Mouse (Mus musculus) thymus, postnatal 25 days (tissue): ENCODE results near the gene Lamp2.
"Not testable (repeated sequence)": the region's sequence is repeated elsewhere in the genome, so short reads cannot be mapped to it uniquely, and the experiment has no call there.

Experiments used
- DNase-seq: peaks from one replicate; pipeline ENCODE4 v3.0.0; 2022

Gene Lamp2

DNA sequence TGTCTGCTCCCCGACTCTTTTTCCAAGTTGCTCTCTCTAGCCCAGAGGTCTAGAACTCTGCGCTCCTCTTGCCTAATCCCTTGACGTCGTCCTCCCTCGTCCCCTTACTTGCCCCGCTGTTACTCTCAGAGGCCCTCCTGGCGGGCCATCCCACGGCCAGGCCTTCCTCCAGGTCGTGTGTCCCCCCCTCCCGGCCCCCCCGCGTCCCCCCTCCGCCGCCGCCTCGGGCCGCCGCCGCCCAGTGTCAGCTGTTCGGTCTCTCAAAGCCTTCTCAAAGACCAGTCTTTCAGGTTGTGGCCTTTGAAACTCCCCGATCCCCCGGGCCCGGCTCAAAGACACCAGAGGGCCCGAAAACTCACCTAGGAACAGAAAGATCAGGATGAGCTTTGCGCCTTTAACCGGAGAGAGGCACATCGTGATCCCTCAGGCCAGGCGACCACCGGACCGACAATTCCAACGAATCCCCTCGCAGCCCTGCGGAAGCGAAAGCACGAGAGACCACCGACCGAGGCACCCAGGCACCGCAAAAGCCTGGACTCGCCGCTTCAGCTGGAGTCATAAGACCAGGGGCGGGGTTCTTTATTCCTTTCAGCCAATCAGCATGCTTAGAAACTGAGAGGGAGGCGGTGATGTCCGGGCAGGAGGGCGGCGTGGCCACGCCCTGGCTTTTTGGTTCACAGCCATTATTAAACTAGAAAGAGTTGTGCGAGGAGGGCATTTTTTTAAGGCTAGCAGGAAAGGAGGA is at the start of gene Lamp2:
Gene Lamp2, minus strand, starts transcription at position 565 of the 745 bp plus-strand sequence.
- peak; percentile 72 for DNase-seq

DNA sequence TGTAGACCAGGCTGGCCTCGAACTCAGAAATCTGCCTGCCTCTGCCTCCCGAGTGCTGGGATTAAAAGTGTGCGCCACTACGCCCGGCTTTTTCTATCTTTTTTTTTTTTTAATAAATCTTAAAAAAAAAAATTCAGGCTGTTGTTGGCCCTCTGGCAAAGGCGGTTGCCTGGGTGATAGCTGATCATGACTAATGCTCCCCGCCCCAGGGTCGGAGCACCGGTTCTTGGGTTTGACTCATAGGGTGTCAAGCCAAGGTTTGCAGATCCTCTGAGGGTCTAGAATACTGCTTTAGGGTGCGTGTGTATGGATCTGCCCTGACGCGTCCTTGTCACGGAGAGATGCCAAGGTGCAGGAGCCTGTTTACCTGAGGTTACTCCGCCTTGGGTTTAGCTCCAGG is 48.6 kb upstream of the Lamp2 start:
- no peak for DNase-seq

DNA sequence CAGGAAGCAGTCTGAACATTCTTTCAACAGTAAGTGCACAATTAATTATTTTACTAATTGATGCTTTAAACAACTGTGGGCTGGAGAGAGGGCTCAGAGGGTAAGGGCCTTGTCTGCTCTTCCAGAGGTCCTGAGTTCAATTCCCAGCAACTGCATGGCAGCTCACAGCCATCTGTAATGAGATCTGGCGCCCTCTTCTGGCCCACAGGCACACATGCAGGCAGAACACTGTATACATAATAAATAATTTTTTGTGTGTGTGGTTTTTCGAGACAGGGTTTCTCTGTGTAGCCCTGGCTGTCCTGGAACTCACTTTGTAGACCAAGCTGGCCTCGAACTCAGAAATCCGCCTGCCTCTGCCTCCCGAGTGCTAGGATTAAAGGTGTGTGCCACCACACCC is 45.9 kb upstream of the Lamp2 start:
- DNase-seq, result not testable (repeated sequence)

DNA sequence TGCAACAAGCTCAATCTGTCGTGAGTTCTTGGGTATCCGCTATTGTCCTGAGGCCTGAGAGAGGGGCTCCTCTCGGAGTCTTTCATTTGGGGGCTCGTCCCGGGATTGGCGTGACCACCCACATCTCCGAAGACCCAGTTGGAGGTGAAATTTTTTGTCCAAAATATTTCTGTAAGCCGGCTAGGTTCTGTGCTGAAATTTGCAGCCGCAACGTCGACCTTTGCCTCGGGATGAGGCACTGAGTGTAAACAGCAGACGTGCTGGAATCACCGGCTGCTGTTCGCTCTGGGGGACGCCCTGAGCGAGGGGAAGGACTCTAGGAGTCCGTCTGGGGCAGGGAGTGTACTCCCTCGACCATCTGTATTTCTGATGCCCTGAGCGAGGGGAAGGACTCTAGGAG is 29.2 kb upstream of the Lamp2 start:
- not testable (repeated sequence) for DNase-seq

DNA sequence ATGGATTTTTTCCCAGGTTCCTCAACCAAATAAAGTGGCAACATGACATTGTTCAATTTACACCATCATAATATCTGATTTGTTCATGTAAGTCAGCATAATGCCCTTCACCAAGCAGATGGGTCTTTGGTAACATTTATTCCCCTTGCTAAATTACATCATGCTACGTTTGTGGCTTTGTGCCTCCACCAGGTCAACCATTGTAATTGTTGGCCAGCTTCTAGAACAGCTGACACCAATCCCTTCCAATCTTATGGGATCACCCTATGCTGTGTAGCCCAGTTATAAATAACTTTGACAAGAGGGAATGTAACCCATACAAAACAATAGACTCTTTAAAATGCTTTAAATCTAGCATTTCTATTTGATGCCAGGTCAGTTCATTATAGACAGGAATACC is 22.3 kb upstream of the Lamp2 start:
- no peak for DNase-seq

DNA sequence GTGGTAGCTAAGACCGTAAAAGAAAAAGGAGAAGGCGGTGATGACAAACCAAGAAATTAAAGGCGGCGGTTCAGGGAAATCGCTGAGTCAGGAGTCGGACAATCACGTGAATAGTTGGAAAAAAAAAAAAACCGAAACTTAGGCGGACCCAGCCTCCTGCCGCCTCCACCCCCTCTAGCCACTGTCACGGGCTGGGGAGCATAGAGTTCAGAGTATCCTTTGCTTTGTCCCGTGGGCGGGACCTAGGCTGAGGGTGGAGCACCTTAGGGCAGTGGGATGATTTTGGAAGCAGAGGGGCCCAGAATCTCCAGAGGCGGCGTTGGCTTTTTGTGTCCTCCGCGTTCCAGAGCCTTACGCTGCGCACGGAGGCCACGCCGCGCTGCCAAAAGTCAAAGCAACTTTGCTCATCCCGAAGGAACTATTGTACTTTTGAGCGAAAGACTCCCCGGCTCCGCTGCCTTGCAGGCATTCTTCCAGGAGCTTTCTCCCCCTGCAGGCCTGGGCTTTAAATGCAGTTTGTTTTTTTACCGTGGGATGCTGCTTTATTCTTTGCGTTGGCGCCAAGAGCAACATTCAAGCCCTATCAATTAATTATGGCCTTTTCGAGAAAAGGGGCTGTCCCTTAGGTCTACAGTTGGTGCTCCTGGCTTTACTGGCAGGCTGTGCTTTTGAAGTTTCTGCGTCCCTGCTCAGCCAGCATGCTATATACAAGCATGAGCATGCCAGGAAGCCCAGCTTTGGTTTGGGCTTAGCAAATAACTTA is 17.5 kb upstream of the Lamp2 start:
- DNase-seq, result peak; percentile 50

DNA sequence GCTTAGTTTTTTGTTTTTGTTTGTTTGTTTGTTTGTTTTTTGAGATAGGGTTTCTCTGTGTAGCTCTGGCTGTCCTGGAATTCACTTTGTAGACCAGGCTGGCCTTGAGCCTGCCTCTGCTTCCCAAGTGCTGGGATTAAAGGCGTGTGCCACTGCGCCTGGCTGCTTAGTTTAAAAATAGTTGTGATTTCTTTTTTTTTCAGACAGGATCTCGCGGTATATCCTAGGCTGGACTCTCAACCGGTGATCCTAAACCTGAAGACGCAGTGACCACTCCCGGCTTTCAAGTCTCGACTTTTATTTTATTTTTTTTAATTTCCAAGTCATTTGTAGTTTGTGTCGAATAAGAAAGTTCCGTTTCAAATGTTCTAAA is 16.9 kb upstream of the Lamp2 start:
- DNase-seq, result no peak

DNA sequence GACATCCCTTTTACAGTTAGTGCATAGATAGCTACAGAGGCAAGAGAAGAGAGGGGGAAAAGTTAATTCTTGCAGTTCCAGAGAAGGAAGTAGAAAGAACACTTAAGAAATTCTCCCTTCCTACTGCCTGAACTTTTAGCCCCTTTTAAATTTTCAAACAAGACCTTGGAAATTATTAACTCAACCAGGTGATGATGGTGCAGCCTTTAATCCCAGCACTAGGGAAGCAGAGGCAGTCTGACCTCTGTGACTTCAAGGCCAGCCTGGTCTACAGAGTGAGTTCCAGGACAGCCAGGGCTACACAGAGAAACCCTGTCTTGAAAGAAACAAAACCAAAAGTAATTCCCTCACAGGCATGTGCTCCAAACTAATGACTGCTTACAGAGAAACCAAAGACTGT is 10.0 kb upstream of the Lamp2 start:
- no peak for DNase-seq

DNA sequence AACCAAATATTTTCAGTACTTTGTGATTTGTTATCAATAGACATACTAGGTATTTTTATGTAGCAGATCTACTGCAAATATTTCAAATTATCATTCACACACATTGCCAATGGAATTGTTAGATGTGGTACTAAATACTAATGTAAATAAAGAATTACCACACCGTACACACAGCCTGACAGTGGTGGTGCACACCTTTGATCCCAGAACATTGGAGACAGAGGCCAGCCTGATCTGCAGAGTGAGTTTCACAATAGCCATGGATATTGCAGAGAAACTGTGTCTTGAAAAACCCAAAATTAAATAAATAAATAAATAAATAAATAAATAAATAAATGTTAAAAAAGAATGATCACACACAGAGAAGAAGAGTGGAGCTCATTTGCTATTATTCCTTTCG is 6.9 kb upstream of the Lamp2 start:
- no peak for DNase-seq

DNA sequence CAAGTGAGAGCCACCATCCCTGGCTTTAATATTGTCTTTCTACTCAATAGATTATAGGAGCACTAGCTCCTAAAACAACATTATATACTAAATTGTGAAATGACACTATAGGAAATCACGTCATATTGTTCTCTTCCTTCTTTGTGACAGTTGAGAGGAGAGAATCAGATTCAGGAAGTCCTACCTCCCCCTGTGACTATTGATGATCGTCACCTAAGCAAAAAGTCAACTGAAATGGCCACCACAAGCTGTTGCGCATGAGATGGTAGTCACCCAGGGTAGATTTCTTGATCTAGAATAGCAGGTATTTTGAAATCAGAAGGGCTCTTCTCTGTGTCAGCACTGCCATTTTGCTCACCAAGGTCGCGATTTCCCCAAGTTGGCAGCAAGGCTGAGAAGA is 5.8 kb upstream of the Lamp2 start:
- no peak for DNase-seq

DNA sequence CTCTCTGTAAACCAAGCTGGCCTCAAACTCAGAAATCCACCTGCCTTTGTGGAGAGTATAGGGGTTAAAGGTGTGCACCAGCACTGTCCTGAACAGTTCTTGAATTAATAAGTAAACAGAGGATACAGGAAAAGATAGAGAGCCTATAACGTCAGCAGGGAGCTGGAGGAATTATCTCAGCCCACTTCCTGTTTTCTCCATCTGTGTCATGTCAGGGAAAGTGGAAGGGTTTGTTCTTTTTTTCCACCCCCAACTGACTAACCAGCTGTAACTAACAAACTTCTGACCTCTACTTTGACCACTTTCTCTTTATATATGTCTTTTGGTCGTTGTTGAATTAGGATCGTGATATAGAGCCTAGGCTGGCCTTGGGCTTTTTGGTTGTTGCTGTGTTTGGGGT is 4.6 kb upstream of the Lamp2 start:
- DNase-seq, result no peak

DNA sequence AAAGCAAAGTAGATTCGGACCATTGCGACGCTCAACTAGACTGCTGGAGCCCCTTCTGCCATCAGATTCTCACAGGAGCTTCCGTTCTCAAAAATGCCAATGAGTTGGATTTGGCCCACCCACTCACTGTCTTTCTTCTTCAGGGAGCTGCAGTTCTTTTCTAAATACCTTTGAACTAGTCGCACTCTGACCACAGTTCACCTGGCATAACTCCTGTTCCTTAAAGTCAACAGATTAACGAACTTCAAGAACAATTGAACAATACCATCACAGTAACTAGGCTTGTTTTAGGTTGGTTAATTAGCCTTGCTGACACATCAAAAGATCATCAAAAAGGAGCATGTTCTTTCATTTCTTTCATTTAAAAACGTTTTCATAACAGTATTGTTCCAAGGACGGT is 2.8 kb upstream of the Lamp2 start:
- DNase-seq, result no peak

DNA sequence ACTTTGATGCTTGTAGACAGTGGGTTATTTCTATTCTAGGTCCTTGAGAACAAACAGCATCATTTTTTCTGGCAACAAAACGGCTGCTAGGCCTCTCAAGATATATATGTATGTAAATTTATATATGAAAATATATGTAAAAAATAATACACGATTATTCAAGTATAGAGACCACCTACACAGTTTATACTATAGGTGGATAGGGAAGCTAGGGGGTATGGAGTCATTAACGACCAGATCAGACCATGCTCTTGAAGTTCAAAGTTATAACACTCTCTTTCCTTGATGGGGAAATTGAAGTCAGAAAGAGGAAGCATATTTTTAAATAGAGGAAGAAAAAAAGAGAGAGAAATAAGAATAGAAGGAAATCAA is 367 bp upstream of the Lamp2 start:
- DNase-seq, result no peak

DNA sequence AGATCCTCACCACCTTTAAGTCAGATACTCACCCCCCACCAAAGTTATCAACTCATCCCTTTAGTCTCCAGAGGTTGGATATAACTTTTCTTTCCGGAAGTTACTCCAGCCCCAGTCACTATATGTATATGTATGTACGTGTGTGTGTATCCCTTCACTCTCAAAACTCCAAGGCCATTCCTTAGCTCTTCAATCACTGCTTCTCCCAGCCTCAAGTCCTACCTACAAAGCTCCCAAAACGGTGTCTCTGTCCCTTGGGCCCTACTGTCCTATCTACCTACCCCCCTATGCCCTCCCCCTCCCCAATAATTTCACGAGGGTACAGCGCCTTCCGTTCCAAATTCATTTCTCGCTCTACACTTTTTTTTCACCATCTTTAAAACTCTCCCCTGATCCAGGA is 780 bp downstream of the Lamp2 start:
- no peak for DNase-seq

DNA sequence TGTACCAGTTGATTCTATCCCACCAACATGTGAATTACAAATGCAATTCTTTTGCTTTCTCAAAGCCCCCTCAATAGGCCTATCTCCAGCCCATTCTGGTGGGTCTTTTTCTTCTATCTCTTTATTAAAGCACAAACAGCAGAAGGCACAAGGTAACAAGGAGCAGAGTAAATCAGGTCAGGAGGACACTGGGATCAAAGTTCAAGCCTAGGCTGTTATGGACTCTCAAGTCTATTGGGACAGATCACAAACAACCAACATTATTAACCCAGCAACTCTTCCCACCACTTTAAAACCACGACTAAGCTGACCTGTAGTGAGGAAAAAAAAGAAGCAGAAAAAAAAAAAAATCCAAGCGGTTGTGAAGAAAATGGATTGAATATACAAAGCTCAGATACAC is 1.4 kb downstream of the Lamp2 start:
- DNase-seq, result no peak

DNA sequence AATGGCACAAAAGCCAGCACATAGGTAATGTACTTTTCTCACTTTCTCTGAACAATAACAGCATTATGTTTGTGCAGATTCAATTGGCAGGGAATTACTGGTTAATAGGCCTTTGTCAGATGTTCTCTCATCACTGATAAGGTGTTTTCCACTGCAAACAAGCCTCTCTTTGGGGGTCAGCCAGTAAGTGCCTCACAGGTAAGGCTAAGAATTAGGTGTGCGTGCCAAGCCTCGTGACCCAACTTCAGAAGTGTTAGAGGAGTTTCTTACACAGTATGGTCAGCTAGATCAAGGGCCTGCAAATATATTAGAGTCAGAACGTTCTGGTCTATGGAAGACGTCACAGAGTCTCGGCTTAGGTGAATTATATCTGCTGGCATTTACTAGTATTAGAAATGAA is 2.3 kb downstream of the Lamp2 start:
- no peak for DNase-seq

DNA sequence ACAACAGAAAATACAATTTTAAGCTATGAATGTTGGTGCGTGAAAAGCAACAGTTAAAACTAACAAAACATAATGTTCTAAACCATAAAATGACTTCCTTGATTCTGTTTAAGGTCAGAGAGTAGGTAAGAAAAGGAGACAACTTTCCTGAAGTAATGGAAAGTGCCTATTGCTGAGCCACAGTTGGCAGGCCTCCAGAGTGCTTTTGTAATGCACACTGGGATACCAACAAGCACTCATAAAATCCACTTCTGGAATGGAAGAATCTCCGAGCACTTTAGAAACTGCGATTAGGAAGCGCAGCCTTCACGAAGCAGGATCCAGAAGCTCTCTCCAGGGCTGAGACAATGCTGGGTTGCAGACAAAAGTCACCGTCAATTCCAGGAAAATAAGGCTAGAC is 5.8 kb downstream of the Lamp2 start:
- no peak for DNase-seq

DNA sequence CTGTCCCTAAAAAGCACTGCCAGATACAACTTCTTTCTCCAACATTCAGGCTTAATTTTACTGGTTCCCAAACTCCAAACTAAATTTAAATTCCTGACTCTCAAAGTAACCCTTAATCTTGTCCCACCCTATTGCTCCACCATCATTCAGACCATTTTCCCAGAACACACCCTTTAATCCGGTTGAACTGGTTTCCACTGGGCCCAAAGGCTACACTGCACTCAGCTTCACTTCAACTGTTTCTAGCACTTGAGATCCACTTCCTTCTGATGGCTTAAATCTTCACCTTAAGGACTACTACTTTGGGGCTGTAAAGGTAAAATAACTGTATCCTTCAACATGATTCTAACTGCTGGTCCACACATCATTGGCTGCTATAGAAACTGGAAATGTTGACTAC is 10.5 kb downstream of the Lamp2 start:
- no peak for DNase-seq

DNA sequence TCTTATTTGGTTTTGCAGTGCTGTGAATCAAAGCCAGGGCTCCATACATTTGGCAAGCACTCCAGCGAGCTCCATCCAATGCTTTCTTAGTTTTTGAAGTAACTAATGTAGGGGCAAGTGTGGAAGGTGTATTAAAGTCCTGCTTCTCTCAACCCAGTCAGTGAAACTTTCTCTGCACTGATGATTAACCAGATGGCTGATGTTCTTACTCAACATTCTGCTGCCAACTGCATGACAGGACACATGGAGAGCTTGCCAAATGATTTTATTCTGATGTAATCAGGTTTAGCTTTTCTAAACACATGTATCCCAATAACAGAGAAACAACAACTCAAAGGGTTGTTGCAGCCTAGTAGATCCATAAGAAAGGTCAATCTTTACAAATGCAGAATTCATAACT is 13.8 kb downstream of the Lamp2 start:
- DNase-seq, result no peak

DNA sequence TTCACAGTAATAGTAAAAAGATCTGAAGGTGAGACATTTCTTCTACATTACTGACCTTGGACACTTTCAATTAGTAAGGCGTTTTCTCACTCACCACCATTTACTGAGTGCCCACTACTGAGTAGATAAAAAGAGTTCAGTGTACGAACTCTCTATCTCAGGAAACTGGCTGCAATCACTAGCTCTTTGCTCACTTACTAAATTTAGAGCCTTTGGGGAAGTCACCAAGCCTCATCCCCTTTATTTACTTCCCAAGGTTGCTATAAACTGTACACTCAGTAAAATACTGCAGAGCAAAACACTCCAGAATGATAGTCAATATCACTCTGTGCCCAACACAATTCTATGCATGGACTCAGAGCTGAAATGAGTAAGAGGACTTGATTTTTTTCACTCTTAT is 16.6 kb downstream of the Lamp2 start:
- DNase-seq, result no peak

DNA sequence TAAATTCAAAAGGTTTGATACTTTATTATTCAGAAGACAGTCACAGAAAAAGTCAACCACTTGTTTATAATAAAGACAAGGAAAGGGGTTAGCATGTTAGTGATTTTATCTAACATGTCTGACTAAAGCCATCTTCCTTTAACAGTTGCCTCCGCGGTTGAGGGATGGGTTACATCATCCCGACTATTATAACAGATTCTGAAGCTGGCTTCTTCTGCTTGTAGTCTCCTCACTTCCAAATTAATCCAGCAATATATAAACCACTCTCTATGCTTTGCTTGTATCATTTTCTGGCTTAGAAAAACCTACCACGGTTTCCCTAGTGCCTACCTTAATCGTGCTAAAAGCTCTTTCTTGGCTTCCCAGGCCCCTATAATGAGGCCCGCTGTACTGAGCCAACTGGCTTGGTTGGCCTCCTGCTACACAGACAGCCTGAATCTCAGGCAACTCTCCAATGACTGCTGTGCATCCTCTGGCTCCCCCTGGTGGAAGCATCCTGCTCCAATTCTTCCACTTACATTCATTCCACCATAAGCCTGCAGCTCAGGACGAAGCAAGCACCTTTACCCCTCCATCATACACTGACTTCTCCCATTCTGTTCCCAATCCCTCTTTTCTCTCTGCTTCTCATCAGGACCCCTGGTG is 18.0 kb downstream of the Lamp2 start:
- peak; percentile 46 for DNase-seq

DNA sequence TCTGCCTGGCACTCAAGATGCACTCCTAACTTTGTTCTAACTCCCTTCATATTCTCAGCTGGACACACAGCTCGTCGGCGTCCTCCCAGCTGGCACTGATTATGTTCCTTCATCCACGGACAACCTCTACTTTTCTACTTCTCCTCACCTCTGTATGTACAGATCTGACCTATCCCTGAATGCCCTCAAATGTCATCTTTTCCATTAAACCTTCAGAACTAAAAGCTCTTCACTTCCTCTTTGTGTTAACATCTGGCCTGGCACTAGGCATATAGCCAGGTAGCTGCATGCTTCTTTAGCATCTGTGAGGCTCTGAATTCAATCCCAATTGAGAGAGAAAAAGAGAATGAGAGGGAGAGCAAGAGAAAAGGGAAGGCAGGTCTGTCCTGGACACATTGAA is 26.8 kb downstream of the Lamp2 start:
- DNase-seq, result no peak

DNA sequence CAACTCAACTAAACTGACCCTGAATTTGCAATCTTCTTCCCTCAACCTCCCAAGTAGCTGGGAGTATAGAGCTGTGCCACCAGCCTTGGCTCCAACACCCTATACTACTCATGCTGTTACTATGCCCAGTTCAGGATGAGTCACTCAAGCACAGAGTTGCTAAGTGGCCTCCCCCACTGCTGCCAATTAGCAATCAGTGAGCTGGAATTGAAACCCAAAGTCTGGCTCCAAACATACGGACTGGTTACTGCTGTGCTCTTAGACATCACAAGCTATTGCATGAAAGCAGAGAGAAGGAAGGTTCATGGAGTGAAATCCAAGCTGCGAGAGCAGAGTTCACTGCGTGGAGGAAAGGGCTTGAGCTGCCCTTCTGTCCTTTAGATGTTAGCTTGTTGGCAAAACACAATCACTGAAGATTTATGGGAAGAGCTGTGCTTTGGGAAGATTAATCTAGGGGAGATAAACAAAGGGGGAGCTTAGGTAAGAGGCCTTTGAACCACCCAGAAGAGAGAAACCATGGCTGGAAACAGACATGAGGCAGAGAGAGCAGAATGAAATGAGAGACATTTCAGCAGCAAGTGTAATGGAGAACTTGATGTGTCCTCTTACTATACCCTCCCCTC is 27.3 kb downstream of the Lamp2 start:
- no peak for DNase-seq

DNA sequence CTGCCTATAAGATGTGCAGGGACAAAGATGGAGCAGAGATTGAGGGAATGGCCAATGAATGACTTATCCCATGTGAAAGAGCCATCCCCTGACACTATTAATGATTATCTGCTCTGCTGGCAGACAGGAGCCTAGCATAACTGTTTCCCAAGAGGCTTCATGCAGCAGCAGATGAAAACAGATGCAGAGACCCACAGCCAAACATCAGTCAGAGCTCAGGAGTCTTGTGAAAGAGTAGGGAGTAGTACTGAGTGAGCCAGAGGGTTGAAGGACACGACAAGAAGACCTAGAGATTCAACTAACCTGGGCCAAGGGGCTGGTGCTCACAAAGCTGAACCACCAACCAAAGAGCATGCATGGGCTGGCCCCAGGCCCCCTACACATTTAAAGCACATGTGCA is 30.2 kb downstream of the Lamp2 start:
- DNase-seq, result no peak
